Mouse (Mus musculus) neural tube, embryonic 12.5 days (tissue): Measurements from ENCODE around the gene Lemd2. TPM values are rescaled to one million over a fixed set of nuclear protein-coding genes. Genes with fewer than 3 reads are reported as not detected.

Source experiments
- ATAC-seq: fragments of 200-750 bp; cut with Nextera tagmentation; 2 replicates; pipeline ENCODE4 v1.8.0; 2017; ENCODE audit warnings: low read depth, mild to moderate bottlenecking, moderate TSS enrichment, moderate library complexity; ENCODE audit not compliant: low FRiP score
- H3K27ac ChIP-seq: fragments of 300-500 bp; sonication (generic); 2 replicates; pipeline ENCODE4 v1.5.1; 2016
- H3K27me3 ChIP-seq: fragments of 300-500 bp; sonication (generic); replicated peaks from 2 replicates; pipeline ENCODE4 v1.6.1; 2016; ENCODE audit warnings: mild to moderate bottlenecking
- H3K36me3 ChIP-seq: fragments of 300-500 bp; sonication (generic); 2 replicates; pipeline ENCODE4 v1.6.1; 2016; ENCODE audit warnings: mild to moderate bottlenecking
- H3K4me1 ChIP-seq: fragments of 300-500 bp; sonication (generic); 2 replicates; pipeline ENCODE4 v1.6.1; 2016
- H3K4me2 ChIP-seq: fragments of 300-500 bp; sonication (generic); replicated peaks from 2 replicates; pipeline ENCODE4 v1.6.1; 2016; ENCODE audit warnings: mild to moderate bottlenecking
- H3K4me3 ChIP-seq: fragments of 300-500 bp; sonication (generic); 2 replicates; pipeline ENCODE4 v1.5.1; 2016
- H3K9ac ChIP-seq: fragments of 300-500 bp; sonication (generic); 2 replicates; pipeline ENCODE4 v1.6.1; 2016; ENCODE audit warnings: mild to moderate bottlenecking
- H3K9me3 ChIP-seq: fragments of 300-500 bp; sonication (generic); 2 replicates; pipeline ENCODE4 v1.6.1; 2016; ENCODE audit warnings: mild to moderate bottlenecking
- WGBS: fragments of 180-500 bp; shearing (Covaris S2); methylation state at CpG from one replicate; pipeline ENCODE4 v1.1.7; 2016; 5-methylcytosine and 5-hydroxymethylcytosine counted together
- polyA plus RNA-seq: library from polyadenylated mRNA; unstranded; fragments of >200 nt; fragmentation: Nextera tagmentation; extraction: Ambion mirVana; gene quantifications from 2 replicates; pipeline ENCODE4 v1.2.1, GENCODE M21; 2016

Lemd2 gene
- polyA plus RNA-seq, 1 experiment from 2014 or later = 34.5 TPM

GRCm38 (mm10) chr17:27196206-27196605, 8.1 kb downstream of the Lemd2 start:
- no peak overlapping the region for H3K4me3 ChIP-seq
- no peaks in the 10 kb centered on the region for H3K27me3 ChIP-seq
- H3K4me2 ChIP-seq = no peak overlapping the region
- no peak overlapping the region for H3K9ac ChIP-seq
- no peaks in the 10 kb centered on the region for H3K9me3 ChIP-seq
- WGBS = 78% methylated on average over 9 of the region's 9 CpGs
- peaks cover 87% of the 10 kb centered on the region for H3K36me3 ChIP-seq
- H3K27ac ChIP-seq = no peak overlapping the region
- H3K4me1 ChIP-seq = peaks cover 30% of the 10 kb centered on the region
- no peak for ATAC-seq

DNA sequence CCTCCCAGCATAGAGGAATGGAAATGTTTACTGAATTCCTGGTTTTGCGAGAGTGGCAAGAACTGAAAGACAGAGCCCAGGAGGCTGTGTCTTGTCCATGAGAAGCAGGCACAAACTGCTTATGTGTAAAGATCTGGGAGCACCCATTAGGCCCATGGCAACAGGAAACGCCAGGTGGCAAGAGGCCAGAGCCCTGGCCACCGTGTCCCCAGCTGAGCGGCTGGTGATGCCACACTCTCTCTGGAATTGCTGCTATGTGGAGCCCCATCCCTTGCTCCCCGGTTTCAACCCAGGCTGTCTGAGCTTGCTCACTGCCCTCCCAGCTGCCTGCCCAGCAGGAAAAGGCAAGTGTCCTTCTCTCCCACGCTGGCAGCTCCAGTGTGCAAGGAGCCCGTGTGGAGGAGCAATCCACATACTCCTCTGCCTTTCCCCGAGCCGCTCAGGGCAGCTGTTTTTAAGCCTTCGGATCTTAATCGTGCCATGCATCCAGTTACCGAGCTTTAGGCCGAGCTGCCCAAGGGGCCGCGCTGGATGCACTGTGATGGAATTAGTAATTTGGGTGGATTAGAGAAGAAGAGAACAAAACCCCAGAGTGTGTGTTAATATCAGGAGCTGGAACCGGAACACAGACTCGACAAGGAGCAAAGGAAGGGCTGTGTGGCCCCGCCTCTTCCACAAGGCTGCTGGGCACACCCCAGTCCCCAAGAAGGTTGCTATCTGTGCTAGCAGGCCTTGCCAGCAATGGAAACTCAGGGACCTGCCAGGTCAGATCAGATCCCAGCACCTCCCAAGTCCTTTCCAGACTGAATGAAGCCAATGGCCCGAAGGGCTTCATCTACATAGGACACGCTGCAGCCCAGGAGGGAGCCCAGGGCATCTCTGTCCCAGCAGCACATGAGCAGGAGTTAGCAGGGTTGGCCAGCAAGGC, 9.7 kb downstream of the Lemd2 start:
- WGBS = 83% methylated on average over 20 of the region's 20 CpGs
- Histone ChIP-seq H3K27me3 (no peaks in the 10 kb centered on the region), H3K4me1 (peaks cover 21% of the 10 kb centered on the region; the same call in 1 of the 2 replicates), H3K9ac (no peak overlapping the region), H3K4me3 (no peak overlapping the region), H3K9me3 (no peaks in the 10 kb centered on the region), H3K4me2 (no peak overlapping the region), H3K27ac (no peak overlapping the region), H3K36me3 (peaks cover 92% of the 10 kb centered on the region)
- no peak for ATAC-seq

DNA sequence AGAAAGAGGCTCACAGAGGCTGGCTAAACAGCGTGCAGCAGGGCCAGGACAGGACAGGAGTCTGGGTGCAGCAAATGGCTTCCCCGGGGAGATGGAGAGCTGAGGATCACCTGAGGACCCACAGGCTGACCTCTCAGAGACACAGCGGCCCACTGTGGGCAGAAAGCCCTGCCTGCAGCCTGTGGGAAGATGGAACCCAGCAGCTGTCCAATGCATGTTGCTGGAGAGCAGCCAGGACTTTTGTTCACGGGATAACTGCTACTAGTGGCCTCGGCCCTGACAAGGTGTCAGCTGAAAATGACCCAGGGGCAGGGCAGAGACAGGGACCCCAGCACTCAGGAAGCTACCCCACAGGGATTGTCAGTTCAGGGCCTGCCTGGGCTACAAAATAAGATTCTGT, 12.5 kb downstream of the Lemd2 start:
- WGBS = 86% methylated on average over 5 of the region's 5 CpGs
- Histone ChIP-seq H3K4me1 (peaks cover 34% of the 10 kb centered on the region), H3K9me3 (no peaks in the 10 kb centered on the region), H3K27me3 (no peaks in the 10 kb centered on the region), H3K4me3 (no peak overlapping the region), H3K9ac (no peak overlapping the region), H3K4me2 (no peak overlapping the region), H3K27ac (no peak overlapping the region), H3K36me3 (peaks cover 69% of the 10 kb centered on the region)
- no peak for ATAC-seq

DNA sequence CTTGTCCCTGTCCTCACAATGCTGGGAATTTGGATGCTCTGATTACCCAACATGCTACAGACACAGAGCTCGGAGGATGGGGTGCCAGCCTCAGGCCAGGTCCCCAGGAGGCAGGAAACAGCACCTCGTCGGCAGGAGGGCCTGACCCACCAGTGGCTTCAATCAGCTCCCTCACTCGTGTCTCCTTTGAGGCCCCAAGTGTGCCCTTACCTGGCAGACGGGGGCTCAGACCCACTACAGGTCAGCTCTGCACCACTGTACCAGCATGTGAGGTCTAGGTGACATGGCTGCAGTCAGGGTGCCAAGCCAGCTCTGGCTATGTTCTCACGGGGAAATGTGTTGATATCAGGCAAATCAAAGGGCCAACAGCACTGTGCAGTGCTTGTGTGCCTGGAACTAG, 13.1 kb downstream of the Lemd2 start:
- no peak overlapping the region for H3K27ac ChIP-seq
- no peaks in the 10 kb centered on the region for H3K27me3 ChIP-seq
- WGBS = 90% methylated on average over 6 of the region's 6 CpGs
- H3K9ac ChIP-seq = no peak overlapping the region
- no peaks in the 10 kb centered on the region for H3K9me3 ChIP-seq
- H3K4me1 ChIP-seq = peaks cover 28% of the 10 kb centered on the region
- no peak for ATAC-seq
- peaks cover 64% of the 10 kb centered on the region for H3K36me3 ChIP-seq
- no peak overlapping the region for H3K4me2 ChIP-seq
- H3K4me3 ChIP-seq = no peak overlapping the region

DNA sequence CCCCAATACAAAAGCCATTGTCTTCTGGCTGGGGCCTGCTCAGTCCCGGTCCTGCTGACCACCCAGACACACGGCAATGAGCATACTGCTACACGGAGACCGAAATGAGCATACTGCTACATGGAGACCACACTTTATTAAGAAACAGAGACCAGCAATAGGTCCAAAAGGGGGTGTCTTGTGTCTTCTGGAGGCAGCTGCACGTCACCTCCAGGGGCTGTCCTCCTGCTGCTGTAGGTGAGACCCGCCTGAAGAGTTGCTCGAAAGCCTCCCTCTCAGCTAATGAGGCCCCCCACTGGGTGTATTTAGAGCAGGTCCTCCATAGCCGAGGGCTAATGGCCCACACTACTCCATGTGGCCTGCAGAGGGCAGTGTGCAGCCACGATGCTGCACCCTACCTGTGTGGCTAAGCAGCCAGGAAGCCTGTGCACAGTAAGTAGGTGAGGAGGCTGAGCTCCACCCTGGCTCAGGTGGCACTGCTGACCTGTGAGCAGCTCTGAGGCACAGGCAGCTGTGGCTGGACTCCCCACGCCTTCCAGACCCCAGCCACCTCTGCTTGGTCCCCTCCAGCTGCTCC, 14.5 kb downstream of the Lemd2 start:
- no peak overlapping the region for H3K4me2 ChIP-seq
- H3K9ac ChIP-seq = no peak overlapping the region
- H3K9me3 ChIP-seq = no peaks in the 10 kb centered on the region
- peaks cover 22% of the 10 kb centered on the region for H3K4me1 ChIP-seq
- peaks cover 49% of the 10 kb centered on the region for H3K36me3 ChIP-seq
- H3K27me3 ChIP-seq = no peaks in the 10 kb centered on the region
- no peak overlapping the region for H3K27ac ChIP-seq
- 0 out of 2 replicates have a peak, but pooled peaks have one; percentile 23 for ATAC-seq
- WGBS = 31% methylated on average over 10 of the region's 10 CpGs
- H3K4me3 ChIP-seq = no peak overlapping the region; the same call in 1 of the 2 replicates

DNA sequence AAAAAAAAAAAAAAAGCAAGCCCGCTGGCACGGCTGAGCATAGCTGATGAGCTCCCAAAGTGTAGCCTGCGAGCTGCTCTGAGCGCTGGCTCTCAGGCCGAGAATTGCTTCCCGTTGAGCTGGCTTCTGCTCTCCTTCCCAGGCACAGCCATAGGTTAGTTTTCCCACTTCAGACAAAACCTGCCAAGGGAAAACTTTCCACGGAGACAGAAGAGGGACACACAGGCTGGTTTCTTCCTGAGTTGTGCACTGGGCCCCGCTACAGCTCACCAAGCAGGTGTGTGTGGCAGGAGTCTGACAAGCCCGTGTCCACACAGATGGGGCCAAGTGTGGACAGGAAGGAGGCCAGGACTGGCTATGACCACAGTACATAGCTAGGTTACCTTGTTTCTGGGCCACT, 15.4 kb downstream of the Lemd2 start:
- no peak overlapping the region for H3K4me3 ChIP-seq
- H3K4me1 ChIP-seq = peaks cover 22% of the 10 kb centered on the region
- ATAC-seq = no peak
- no peak overlapping the region for H3K9ac ChIP-seq
- no peak overlapping the region for H3K27ac ChIP-seq
- no peaks in the 10 kb centered on the region for H3K27me3 ChIP-seq
- no peaks in the 10 kb centered on the region for H3K9me3 ChIP-seq
- 74% methylated on average over 9 of the region's 9 CpGs for WGBS
- peaks cover 41% of the 10 kb centered on the region for H3K36me3 ChIP-seq
- H3K4me2 ChIP-seq = no peak overlapping the region

DNA sequence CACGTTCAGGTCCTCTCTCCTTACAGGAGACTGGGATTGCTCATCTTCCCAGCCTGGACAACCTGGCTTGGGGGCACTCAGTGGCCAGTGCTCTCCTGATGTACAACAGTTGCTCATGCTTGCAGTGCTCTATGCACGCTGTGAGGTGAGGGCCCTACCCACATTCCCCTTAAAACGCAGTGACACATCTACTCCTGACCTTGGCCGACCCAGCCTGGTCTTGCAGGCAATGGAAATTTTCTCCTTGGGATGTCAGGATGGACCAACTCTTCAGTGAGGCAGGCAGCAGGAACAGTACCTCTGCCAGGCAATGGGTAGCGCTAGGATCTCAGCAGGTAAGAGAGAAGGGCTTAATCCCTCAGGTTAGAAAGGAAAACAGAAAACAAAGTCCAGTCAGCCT, 17.2 kb downstream of the Lemd2 start:
- WGBS = 65% methylated on average over 5 of the region's 5 CpGs
- no peak for ATAC-seq

GRCm38 (mm10) chr17:27186068-27186467, 18.2 kb downstream of the Lemd2 start:
- Histone ChIP-seq H3K4me3 (no peak overlapping the region), H3K4me2 (no peak overlapping the region), H3K27me3 (no peaks in the 10 kb centered on the region), H3K27ac (no peak overlapping the region), H3K36me3 (peaks cover 12% of the 10 kb centered on the region), H3K4me1 (peaks cover 27% of the 10 kb centered on the region), H3K9me3 (no peaks in the 10 kb centered on the region), H3K9ac (no peak overlapping the region)
- WGBS = 93% methylated on average over 3 of the region's 3 CpGs
- ATAC-seq = no peak

More for the DNA sequence above, 17.2 kb downstream of the Lemd2 start:
- Histone ChIP-seq H3K9me3 (no peaks in the 10 kb centered on the region), H3K9ac (no peak overlapping the region), H3K4me3 (no peak overlapping the region), H3K4me2 (no peak overlapping the region), H3K27me3 (no peaks in the 10 kb centered on the region), H3K4me1 (peaks cover 22% of the 10 kb centered on the region), H3K27ac (no peak overlapping the region), H3K36me3 (peaks cover 22% of the 10 kb centered on the region)

- 84% methylated on average over 12 of the region's 12 CpGs for WGBS
- no peaks in the 10 kb centered on the region for H3K9me3 ChIP-seq
- no peaks in the 10 kb centered on the region for H3K36me3 ChIP-seq
- H3K9ac ChIP-seq = no peak overlapping the region
- ATAC-seq = no peak
- H3K27me3 ChIP-seq = no peaks in the 10 kb centered on the region
- no peak overlapping the region for H3K4me2 ChIP-seq
- no peak overlapping the region for H3K27ac ChIP-seq
- H3K4me3 ChIP-seq = no peak overlapping the region
- H3K4me1 ChIP-seq = peaks cover 23% of the 10 kb centered on the region
Observed at GRCm38 (mm10) chr17:27183667-27184292, 20.5 kb downstream of the Lemd2 start.

DNA sequence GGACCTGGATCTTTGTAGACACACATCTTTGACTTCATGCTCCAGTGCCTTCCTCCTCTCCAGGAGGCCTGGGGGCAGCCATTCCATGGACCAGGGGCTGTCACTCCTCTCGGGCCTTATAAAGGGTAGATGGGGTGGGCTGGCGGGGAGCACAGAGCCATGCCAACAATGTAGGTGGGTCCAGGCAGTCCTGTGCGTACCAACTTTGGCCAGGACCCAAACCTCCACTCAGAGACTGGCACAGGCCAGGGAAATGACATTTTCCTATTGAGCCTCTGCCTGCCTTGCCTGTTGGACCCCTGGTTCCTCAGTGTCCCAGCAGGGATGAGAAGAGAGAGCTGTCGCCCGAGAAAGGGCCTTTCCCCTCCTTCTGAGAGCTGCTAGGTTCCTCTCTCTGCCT, 21.9 kb downstream of the Lemd2 start:
- H3K4me1 ChIP-seq = 0 out of 2 replicates have a peak, but pooled peaks cover 14% of the 10 kb centered on the region
- 78% methylated on average over 5 of the region's 5 CpGs for WGBS
- no peaks in the 10 kb centered on the region for H3K36me3 ChIP-seq
- no peak overlapping the region for H3K4me3 ChIP-seq
- no peaks in the 10 kb centered on the region for H3K27me3 ChIP-seq
- H3K9me3 ChIP-seq = no peaks in the 10 kb centered on the region
- H3K9ac ChIP-seq = no peak overlapping the region
- no peak overlapping the region for H3K27ac ChIP-seq
- no peak for ATAC-seq
- no peak overlapping the region for H3K4me2 ChIP-seq

DNA sequence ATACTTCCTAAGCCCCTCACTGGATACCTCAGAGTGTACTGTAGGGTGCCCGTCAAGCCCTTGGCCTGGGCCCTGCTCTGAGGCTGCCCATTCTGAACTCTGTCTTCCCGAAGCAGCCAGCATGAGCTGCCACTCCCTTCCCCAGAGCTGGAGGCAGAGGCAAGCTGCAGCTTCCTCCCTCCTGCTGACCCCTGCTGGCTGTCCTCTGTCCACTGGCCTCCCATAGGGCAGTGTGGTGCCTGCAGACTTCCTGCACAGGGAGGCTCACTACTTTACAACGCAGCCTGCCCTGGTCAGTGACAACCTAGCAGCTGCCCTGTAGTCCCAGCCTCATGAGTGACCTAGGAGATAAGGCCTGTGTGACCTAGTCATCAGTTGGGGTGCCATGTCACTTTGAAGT, 22.6 kb downstream of the Lemd2 start:
- H3K4me3 ChIP-seq = no peak overlapping the region
- no peaks in the 10 kb centered on the region for H3K36me3 ChIP-seq
- 44% methylated on average over 3 of the region's 3 CpGs for WGBS

DNA sequence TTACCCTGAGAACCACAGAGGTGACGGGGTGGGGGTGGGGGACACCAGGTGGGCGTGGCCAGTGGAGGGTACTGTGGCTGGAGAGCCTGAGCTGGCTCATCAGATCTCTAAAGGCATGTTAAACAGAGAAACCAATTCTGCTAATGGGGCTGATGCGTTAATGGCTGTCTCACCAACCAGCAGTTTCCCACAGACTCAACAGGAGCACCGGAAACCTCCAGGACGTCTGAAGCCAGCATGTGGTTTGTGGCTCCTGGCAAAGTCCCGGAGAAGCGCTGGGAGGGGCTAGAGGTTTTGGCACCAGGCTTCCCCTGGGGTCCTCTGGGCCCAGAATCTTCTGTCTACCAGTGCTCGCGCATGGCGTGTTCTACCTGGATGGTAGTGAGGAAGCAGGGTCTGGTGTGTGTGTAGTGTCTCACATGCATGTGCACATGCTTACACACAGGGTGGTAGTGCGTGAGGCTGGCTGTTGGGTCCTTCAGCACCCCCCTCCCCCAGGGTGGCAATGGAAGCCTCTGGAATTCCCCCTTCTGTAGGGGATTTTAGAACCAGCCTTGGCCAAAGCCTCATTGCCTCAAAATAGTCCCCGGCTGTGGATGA, 24.5 kb downstream of the Lemd2 start:
- Histone ChIP-seq H3K27me3 (no peaks in the 10 kb centered on the region), H3K4me2 (no peak overlapping the region), H3K9ac (no peak overlapping the region), H3K4me3 (no peak overlapping the region), H3K4me1 (peaks cover 32% of the 10 kb centered on the region), H3K27ac (no peak overlapping the region), H3K9me3 (no peaks in the 10 kb centered on the region), H3K36me3 (no peaks in the 10 kb centered on the region)
- ATAC-seq = no peak
- 49% methylated on average over 12 of the region's 12 CpGs for WGBS

More for the DNA sequence above, 22.6 kb downstream of the Lemd2 start:
- H3K4me2 ChIP-seq = no peak overlapping the region
- ATAC-seq = no peak
- H3K27me3 ChIP-seq = no peaks in the 10 kb centered on the region
- H3K4me1 ChIP-seq = 0 out of 2 replicates have a peak, but pooled peaks cover 14% of the 10 kb centered on the region
- H3K27ac ChIP-seq = no peak overlapping the region
- H3K9me3 ChIP-seq = no peaks in the 10 kb centered on the region
- H3K9ac ChIP-seq = peak overlapping the region; percentile 7; the same call in 1 of the 2 replicates
